Mouse (Mus musculus) heart, postnatal 4 days (tissue): ENCODE data around the gene Vezt. TPM values are rescaled to one million over a fixed set of nuclear protein-coding genes. Genes with fewer than 3 reads are reported as not detected.

Experiments used
- DNase-seq: peaks from one replicate; pipeline ENCODE4 v3.0.0; 2021
- microRNA-seq, 2 experiments: library from miRNA; unstranded; fragments of <30 nt; microRNA quantifications; one replicate each; pipeline ENCODE4 v1.2.0; 2021 to 2022
- total RNA-seq, 2 experiments: library from RNA; stranded (reverse); gene quantifications; 2 replicates each; pipeline ENCODE4 v1.2.3; 2021

Gene Vezt
- total RNA-seq, 2 experiments from 2014 or later, result 45.3 to 46.4 TPM

GRCm38 (mm10) chr10:93909811-93910446 lies 125.7 kb downstream of the Vezt start:
- no peak for DNase-seq

DNA sequence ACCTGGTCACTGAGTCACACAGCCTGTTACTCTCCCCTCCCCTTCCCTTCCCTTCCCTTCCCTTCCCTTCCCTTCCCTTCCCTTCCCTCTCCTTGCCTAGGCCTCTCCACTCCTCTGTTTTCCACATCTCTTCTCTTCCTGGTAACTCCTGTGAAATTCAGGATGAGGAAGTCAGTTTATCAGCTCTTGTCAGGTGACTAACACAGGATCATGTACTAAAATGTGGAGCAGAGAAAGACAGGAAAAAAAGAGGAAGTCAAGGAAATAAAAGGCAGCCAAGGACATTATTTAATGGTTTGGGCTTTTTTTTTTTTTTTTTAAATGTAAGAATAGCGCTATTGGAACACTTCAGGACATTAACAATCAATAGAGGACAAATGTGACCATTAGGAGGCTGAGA lies 126.6 kb downstream of the Vezt start:
- DNase-seq, result no peak

DNA sequence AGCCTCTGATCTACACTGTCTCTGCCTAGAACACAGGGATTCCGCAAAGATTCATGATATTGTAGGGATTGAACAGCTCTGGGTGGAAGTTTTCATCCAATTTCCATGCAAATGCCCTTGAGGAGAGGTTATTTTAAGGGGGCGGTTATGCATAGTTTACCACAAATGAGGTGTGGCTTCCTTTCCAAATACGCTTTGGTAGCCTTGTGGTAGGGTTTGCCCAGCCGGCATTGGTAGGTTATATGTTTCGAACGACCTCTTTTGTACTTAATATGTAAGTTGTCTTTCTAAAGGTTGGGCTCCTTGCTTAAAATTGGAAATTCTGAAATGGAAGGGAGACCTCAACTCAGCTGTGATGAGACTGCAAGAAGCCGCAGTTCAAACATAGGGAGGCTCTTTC lies 127.1 kb downstream of the Vezt start:
- no peak for DNase-seq

DNA sequence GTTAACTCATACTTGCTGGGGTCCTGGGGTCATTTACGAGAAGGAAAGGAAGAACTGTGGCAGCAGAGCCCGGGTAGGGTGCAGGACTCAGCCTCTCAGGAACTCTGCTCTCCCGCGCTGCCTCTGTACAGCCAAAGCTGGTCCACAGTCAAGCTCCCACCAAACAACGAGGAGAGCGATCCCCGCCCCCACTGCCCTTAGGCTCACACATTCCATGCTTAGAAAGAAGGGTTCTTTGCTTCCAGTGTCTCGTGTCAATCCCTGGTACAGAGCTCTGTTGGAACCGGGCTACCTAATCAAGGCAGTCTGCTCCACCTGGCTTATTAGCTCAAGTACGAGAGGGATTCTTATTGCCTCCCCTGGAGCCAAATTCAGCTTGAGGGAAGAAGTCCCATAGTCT lies 128.2 kb downstream of the Vezt start:
- no peak for DNase-seq

DNA sequence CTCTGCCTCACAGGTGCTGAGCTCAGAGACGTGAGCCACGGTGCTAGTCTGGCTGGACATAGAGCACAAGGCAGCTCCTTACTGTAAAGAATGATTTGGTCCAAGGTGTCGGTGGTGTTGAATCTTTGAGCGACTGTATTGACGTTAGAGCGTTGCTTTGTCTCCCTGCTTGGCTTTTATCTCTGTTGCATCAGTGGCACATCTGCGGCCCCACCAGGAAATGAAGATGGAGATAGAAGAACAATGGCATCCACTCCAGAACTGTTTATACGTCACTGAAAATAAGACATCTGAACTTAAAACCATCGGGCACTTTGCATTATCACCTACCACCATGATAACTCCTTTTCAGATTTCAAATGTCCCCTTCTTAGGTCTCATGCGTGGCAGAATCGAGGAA lies 135.7 kb downstream of the Vezt start:
- no peak for DNase-seq

GRCm38 (mm10) chr10:93899303-93899702 lies 136.3 kb downstream of the Vezt start:
- DNase-seq, result no peak

- no peak for DNase-seq
Observed at GRCm38 (mm10) chr10:93897043-93897646, 138.5 kb downstream of the Vezt start, which contains the start of gene Metap2. TSS of gene Metap2 (minus strand) at chr10:93897093.

DNA sequence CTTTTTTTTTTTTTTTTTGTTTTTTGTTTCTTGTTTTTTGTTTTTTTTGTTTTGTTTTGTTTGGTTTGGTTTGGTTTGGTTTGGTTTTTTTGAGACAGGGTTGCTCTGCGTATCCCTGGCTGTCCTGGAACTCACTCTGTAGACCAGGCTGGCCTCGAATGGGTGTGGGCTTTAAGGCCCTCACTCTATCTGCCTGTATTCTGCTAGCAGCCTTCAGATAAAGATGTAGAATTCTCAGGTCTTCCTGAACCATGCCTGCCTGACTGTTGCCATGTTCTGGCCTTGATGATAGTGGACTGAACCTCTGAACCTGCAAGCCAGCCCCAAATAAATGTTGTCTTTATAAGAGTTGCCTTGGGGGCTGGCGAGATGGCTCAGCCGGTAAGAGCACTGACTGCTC lies 143.1 kb downstream of the Vezt start:
- no peak for DNase-seq

- DNase-seq, result no peak
Observed at GRCm38 (mm10) chr10:93891031-93891430, 144.6 kb downstream of the Vezt start.

DNA sequence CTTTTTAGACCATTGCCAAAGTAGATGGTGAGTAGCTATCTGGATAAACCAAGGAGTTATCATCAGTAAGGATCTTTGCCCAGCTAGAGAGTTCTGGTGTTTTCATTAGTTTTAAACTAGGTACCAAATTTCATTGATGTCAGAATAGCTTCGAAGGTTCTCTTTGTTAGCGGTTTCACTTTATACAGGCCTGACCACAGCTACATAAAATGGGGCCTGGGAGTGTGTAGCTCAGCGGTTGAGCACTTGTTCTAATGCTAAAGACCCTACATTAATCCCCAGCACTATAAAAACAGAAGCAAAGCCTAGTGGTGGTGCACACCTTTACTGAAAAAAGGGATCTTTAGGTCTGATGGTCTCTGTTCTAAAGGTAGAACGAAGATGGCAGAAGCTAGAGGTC lies 145.1 kb downstream of the Vezt start:
- DNase-seq, result no peak

DNA sequence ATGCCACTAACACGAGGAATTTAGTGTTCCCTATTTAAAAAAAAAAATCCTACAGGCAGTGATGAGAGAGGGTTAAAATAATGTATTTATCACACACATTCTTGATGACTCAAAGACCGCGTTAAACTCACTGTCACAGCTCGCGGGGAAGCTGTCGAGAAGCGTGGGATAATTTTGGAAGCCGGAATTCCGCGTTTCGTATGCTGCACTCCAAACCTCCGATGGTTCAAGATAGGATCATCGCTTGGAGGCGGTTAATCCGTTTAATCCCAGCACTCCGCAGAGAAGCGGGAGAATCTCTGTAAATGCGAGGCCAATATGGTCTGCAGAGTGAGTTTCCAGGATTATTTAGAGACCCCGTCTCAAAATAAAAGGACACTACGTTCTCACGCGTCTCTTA lies 145.6 kb downstream of the Vezt start:
- peak; percentile 17 for DNase-seq

GRCm38 (mm10) chr10:93889579-93889950 lies 146.1 kb downstream of the Vezt start:
- DNase-seq, result peak; percentile 90

Small RNA genes lying within 50 kb of the gene (microRNA-seq; reads per million reads assigned to microRNA genes)
- 59.8 to 65.0 reads per million in 2 experiments for gene Mir331

Other genes starting within 250 kb of the Vezt start
- gene Usp44, start 204.3 kb downstream of the Vezt start, total RNA-seq, result under 1 TPM in 1 of 2 experiments, not detected in 1; 0.11 TPM
- 100 to 1,000 TPM; 179 to 184 TPM for gene Metap2, start 138.7 kb downstream of the Vezt start, total RNA-seq
- 1 to 10 TPM; 5.5 to 6.1 TPM for gene Fgd6, start 184 bp upstream of the Vezt start, total RNA-seq
- gene Nr2c1, start 112.2 kb upstream of the Vezt start, total RNA-seq, result 10 to 100 TPM; 10.2 to 10.7 TPM
- gene Ndufa12, start 162.9 kb upstream of the Vezt start, total RNA-seq, result 100 to 1,000 TPM; 545 to 567 TPM